Mouse (Mus musculus): ENCODE data around the gene Ly6g6e.

Gene Ly6g6e

DNA sequence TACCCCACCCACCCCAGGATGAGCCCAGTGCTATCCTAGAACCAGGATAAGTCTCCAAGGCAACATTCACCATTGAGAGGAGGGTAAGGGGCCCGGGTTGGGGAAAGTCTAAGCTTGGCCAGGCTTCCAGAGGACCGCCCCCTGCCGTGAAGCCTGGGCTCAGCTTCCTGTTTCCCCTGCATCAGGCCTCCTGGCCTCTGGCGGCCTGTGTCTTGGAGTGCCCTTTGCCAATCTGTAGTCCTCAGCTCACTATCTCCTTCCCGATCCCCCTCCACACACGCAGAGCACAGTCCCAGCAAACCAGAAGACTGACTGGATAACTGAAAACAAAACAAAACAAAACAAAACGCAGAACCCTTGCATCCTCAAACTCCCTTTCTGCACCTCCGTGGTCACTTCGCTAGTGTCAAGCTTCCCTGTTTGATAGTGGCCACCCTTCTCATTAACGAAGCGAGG, 27.1 kb upstream of the Ly6g6e start, which contains the start of gene Clic1:
Gene Clic1 (plus strand): TSS at position 406 of the 456 bp plus-strand sequence.
- DNase-seq (ENCODE audit: low read depth, low spot score): peak; percentile 83

DNA sequence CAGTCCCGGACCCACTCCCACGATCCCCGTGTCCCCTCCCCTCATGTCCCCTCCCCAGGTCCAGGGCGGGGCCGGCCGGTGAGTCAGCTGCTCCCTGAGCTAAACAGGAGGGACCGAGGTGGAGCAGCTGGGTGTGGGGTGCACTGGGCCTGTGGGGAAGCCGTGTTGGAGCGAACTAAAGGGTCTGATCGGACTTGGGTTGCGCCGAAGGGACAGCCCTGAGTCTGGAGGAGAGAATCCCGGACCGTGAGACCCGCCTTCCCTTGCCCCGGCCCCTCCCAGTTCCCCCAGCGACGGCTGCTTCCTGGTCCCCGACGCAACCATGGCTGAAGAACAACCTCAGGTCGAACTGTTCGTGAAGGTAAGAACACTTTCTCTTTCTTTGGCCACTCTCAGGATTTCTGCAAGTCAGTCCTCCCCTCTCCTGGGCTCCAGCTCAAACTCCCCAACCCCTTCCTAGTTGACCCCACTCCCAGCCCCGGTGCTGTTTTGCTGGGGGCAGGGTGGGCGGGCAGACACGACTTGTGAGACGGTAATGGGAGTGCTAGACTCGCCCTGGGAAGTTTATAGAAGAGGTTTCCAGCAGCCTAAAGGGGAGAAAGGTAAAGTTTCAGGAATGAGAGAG, 26.5 kb upstream of the Ly6g6e start:
- peak; percentile 61 for DNase-seq (ENCODE audit: low read depth, low spot score)

DNA sequence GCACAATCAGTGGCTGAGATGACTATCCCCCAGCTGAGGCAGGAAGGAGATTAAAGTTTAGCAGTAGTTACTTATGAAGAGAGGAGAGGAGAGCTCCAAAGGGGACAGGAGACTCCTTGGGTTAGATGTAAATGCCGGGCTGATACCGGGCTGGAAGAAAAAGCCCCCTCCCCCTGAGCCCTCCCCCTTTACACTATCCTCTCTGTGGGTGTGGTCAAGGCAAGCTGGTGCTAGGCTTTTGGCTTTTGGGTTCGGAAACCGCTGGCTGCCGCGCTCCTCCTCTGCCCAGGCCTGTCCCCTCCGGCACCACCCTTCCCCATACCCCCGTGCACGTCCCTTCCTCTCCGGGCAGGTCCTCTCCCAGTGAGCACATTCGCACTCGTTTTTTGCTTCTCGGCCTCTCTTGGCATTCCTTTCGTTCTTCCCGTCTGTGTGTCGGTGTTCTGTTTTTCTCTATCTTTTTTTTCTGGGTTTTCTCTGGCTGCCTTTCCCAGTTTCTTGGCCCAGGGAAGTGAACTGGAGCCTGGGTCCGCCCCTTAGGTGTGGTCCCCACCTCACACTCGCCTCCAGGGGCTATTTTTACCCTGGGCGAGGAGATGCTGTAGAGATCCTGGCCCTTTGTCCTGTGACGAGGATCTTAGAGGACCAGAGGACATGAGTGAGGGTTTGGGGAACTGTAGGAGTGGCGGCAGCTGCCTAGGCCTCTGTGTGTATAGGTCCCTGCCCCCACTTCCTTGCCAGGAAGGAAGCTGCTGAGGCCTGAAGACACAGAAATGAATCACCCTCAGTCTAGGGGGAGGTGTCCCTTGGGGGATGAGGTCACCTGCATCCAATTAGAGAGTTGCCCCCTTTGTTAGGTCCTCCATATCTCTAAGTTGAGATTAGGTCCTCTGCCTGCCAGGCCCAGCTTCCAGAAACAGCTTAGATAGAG, 25.3 kb upstream of the Ly6g6e start:
- peak; percentile 89 for DNase-seq (ENCODE audit: low read depth, low spot score)

DNA sequence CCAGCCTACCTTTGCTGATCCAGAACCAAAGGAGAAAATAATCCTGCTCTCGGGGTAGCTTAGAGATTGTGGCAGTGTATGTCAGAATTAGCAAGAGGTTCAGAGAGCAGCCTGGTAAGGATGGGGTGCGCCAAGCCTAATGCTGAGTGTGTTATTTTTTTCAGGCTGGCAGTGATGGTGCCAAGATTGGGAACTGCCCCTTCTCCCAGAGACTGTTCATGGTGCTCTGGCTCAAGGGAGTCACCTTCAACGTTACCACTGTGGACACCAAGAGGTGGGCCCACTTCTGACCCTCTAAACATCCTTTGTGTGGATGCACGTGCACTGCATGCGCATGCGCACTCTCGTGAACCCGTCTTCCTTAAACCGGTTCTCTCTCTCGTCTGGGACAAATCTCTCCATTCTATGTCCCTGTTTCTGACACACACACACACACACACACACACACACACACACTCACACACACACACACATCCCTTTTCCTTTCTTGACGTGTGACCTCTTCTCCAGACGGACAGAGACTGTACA, 24.4 kb upstream of the Ly6g6e start:
- DNase-seq (ENCODE audit: low read depth, low spot score): no peak

DNA sequence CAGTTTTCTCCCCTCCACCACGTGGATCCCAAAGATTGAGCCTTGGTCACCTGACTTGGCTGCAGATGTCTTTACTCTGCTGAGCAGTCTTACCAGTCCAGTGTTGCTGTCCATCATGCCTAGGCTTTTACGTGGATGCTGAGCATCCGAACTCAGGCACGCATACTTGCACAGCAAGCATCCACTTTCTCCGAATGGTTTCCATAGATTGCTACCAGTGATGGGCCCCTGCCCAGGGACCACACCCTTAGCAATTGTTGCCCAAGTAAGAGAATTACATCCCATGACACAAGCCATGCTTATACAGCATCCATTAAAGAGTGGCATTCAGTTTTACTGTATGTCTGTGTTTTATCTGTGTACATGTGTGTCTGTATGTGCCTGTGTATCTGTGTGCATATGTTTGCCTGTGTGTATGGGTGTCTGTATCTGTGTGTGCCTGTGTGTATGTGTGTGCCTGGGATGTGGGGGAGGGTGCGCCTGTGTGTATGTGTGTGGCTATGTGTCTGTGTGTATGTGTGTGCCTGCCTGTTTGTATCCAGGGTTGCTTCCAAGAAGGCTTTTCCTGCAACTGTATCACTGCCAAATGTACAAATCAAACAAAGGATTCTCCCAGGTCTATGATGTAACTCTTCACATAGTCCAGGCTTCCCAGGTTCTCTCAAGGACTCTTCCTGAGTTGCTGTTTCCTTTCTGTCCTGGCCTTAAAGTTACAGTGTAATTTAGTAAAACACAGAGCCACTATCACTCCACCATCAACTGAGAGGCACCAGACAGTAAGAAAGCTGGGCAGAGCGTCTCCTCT, 20.8 kb upstream of the Ly6g6e start:
- no peak for DNase-seq (ENCODE audit: low read depth, low spot score)

DNA sequence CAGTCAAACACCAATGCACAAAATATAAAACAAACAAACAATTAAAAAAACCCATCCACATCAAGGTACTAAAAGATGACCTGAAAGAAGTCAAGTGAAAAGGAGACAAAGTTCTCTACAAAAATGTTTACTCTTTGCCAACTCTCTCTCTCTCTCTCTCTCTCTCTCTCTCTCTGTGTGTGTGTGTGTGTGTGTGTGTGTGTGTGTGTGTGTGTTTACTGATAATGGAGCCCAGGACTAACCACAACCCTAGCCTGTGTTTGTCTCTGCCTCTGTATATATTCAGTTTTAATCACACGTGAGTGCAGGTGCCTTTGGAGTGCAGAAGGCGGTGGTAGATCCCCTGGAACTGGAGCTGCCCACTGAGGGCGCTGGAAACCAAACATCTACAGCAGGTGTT, 19.6 kb upstream of the Ly6g6e start:
- no peak for DNase-seq (ENCODE audit: low read depth, low spot score)

DNA sequence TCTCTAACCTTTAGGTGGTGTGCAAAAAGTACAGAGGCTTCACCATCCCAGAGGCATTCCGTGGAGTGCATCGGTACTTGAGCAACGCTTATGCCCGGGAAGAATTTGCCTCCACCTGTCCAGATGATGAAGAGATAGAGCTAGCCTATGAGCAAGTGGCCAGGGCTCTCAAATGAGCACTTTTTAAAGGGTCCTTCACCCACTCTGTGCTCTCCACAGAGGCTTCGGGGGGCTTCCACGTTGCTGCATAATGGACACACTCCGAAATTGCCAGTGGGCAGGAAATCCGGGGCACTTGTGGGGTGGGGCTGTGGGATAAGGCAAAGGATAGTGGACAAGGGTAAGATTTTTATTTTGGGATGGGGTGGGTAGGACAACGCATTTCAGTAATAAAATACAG, 18.4 kb upstream of the Ly6g6e start:
- no peak for DNase-seq (ENCODE audit: low read depth, low spot score)

DNA sequence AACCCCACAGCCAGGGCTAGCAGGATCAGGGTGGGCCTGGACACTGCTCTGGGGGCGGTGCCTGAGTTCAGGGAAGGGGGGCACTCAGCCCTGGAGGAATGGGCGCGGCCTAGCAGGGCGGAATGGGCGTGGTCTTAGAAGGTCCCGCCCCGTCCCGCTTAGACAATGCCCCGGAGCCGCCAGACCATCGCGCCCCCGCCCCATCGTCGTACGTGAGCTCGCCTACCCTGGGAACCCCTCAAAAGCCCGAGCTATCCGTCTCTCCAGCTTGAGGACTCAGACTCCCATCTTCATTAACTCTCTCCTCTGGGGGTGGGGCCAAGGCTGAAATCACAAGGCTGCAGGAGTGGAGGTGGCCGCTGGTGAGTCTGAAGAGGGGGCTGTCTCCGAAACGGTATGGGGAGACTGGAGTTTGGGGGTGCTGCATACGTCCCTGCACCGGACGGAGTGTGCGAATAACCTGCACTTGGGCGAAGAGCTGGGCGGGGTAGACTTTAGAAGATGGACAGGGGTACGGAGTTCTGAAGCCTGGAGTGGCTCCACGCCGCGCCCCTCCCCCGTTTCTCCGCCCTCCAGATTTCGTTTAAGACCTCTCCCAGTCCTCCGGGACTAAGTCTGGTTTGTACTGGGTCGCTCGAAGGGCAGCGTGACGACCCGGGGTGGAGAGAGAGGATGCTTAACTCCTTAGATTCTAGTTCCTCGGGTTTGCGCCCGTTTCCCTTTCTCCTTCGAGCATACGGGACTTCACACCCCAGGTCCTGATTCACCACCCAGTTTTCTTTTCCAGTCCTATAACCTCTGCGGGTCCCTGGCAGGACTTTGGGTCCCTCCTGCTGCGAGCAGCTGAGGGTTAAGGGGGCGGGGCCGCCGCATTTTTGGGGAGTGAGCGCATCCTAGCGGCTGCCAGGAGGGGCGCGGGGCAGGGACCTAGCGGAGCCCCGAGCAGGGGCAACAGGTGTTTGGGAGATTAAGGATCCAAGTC, 17.5 kb upstream of the Ly6g6e start, which contains the start of gene Ddah2:
Gene Ddah2 (plus strand): TSS at position 125 of the 982 bp plus-strand sequence.
- DNase-seq (ENCODE audit: low read depth, low spot score): peak; percentile 94

DNA sequence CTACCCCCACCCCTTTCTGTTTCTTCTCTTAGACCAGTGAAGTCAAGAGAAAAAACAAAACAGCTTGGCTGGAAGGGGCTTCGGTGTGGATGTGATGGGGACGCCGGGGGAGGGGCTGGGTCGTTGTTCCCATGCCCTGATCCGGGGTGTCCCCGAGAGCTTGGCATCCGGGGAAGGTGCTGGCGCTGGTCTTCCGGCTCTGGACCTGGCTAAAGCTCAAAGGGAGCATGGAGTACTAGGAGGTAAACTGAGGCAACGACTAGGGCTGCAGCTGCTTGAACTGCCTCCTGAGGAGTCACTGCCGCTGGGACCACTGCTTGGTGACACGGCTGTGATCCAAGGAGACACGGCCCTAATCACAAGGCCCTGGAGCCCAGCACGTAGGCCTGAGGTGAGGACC, 16.6 kb upstream of the Ly6g6e start:
- DNase-seq (ENCODE audit: low read depth, low spot score): no peak

DNA sequence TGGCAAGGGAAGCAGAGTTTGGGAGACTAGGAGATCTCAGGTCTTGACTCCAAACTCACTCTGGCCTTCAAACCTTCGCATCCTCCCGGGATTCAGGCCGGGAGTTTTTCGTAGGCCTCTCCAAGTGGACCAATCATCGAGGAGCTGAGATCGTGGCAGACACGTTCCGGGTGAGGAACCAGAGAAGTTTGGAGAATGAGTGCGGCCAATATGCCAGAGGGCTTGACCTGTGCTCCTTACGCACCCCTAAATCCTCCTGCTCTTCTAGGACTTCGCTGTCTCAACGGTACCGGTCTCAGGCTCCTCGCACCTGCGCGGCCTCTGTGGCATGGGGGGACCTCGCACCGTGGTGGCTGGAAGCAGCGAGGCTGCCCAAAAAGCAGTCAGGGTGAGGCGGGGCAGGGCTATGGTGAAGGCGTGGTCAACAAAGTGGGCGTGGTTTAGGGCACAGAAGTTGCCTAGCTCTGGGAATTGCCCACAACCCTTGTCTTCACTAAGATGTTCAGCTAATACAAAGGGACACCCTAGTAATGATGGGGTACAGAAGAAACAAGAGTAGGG, 15.9 kb upstream of the Ly6g6e start:
- DNase-seq (ENCODE audit: low read depth, low spot score): no peak

DNA sequence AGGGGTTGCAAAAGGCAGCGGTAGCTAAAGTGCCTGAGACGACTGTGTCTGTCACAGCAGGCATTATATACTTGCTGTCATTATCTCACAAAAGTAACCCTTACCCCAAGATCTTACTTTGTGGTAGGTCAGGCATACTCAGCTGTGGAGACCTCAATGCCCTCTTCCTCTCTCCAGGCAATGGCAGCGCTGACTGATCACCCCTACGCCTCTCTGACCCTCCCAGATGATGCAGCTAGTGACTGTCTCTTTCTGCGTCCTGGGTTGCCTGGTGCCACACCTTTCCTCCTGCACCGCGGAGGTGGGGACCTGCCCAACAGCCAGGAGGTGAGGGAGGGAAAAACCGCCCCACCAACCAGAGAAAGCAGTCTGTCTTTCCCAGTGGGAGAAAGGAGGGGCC, 15.4 kb upstream of the Ly6g6e start:
- DNase-seq (ENCODE audit: low read depth, low spot score): no peak

DNA sequence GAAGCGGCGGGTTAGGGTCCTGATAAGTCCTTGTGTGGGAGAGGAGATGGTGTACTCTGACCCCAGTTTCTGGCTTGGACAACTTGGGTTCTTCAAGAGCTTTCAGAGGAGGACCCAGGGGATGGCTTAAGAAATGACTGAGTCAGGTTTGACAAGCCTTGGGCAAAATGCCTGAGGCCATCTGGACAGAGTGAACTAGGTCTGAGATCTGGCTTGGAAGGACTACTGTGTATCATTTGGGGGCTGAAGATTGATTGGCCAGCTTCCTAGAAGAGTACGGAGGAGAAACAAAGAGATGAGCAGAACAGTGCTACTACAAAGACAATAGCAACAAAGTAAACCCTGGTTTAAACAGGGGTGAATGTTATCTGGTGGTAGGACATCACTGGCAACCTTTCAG, 13.2 kb upstream of the Ly6g6e start:
- no peak for DNase-seq (ENCODE audit: low read depth, low spot score)

DNA sequence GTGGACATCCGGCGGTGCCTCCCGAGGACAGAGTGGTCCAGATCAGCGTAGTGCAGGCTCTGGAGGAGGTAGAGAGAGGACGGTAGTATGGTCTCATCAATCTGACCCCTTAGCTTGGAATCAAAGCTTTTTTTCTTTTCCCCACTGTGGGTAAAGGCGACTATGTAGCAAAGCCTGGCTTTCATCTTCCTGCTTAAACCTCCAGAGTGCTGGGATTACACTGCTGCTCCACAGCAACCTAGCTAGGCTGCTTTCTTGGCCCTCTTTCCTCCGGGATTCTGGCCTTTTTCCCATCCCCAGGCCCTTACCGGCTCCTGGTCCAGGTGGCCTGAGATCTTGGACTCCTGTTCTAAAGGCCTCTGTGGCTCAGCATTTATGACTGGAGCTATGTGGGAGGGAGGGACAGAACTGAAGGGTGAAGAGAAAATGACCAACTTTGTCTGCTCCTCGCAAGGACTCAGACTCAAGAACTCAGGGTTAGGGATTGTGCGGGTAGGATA, 12.3 kb upstream of the Ly6g6e start:
- no peak for DNase-seq (ENCODE audit: low read depth, low spot score)

DNA sequence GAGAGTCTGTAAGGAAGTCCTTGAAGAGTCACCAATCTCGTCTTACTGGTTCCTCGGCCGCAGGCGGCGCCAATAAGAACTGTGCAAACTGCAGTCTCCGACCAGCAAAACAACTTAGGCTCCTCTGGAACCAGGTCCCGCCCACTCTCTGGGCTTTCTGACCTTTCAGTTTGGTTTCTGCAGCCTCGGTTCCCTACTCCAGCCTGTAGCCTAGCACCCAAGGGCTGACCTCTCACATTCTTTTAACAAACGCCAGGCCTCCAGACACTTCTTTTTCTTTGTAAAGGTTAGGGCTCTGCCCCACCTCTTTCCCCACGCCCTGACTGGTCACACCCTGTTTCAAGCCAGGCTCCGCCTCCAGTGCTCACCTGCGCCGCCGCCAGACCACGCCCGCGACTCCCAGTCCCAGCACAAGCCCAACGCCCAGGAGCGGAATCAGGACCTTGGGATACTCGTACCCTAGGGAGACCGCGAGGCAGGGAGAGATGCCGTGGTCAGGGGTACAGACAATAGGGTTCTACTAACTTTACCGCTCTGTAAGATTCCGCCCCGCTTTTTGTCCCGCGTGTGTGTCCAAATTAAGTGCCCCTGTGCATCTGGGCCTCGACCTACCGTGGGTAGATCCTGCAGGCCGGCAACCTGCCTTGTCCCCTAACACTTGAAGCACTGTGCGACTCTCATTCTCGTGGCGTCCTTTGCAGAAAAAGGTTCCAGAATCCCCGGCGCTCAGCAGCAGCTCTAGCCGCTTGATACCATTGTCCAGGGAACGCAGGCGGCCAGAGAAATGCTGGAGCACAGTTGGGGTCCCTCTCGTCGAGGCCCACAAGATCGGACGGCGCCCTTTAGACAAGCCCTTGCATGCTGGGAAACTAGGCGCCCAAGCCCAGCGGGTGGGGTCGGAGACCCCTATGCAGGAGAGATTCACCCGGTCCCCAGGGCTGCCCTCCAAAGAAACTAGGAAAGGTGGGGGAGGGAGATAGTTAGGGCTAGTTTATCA, 11.5 kb upstream of the Ly6g6e start, which contains the start of gene Ly6g6c:
Gene Ly6g6c (plus strand): TSS at position 438 of the 997 bp plus-strand sequence.
- peak; percentile 59 for DNase-seq (ENCODE audit: low read depth, low spot score)

DNA sequence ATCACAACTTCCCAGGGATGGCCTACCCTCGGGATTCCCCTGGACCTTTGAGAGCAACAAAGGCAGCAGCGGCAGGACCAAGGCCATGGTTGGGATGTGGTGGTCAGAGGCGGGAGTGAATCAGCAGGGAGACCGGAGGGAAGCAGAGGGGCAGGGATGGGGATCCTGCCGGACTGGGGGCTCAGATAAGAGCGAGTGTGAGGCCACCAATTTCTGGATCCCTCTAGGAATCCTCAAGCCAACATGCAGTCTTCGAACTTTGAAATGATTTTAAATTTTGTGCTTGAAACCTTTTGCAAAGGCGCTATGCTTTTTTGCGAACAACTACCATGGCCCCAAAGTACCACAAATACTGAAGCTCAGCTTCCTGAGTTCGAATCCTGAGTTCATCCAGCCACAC, 10.6 kb upstream of the Ly6g6e start, which contains the start of gene Mpig6b:
Gene Mpig6b (minus strand): TSS at position 101 of the 400 bp plus-strand sequence.
- no peak for DNase-seq (ENCODE audit: low read depth, low spot score)

DNA sequence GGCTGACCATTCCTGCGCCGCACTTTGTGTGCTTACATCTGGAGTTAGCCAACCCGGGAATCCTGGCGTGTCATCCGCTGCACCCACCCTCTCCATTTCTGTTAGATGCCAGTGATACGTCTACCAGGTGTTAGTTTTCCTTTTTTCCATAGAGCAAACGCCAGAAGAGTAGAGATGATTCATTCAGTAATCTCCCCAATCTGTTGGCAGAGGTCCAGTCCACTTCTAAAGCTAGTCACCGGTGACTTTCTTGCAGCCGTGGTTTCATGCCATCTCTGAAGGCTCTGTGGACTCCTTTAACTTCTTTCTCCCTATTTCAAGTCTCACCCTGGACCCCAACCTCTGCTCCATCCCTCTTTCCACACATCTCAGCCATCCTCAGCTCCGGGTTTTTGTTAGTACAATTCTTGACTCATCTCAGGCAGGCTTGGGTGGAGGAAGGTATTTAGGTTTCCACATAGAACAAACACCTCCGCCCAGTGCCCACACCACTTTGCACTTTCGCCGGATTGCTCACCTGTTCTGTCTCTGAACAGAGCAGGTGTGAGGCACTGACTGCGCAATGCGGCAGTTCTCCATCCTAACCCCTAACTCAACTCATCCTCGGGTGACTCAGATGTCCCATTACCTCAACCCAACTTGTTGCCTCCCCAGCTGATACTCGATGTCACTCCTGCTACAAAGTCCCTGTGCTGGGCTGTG, 8.3 kb upstream of the Ly6g6e start:
- DNase-seq (ENCODE audit: low read depth, low spot score): no peak

DNA sequence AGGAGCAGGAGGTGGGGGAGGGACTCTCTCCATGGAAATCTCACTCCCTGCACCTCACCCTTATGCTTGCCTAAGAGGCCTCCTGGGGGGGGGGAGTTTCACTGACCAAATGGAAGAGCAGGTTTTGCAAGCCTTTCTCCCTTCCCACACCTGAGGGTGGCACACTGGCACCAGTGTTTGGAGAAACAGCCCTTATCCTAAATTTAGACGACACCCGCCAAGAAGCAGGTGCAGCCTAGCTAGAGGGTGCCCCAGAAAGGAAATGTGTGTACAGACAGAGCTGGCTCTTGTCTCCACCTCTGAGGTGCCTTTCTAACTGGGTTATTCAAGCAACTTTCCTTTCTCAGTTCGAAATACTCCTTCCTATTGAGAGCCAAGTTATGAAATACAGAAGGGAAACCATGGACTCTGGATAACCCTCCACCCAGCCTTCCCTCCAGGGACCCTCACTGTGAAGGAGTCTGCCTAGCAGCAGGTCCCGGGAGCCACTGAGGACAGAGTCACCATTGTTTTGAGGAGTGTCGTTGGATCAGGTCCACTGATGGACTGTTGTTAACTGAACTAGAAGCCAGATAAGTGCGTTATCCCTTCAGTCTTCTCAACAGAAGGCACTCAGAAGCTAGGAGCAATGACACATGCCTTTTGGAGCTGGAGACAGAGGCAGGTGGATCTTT, 6.0 kb upstream of the Ly6g6e start:
- DNase-seq (ENCODE audit: low read depth, low spot score): no peak

Data from mesoderm, embryonic 11.5 days (tissue).